Comparison of ENCODE assay signal across 8 mouse cellular contexts in the genomic region with DNA sequence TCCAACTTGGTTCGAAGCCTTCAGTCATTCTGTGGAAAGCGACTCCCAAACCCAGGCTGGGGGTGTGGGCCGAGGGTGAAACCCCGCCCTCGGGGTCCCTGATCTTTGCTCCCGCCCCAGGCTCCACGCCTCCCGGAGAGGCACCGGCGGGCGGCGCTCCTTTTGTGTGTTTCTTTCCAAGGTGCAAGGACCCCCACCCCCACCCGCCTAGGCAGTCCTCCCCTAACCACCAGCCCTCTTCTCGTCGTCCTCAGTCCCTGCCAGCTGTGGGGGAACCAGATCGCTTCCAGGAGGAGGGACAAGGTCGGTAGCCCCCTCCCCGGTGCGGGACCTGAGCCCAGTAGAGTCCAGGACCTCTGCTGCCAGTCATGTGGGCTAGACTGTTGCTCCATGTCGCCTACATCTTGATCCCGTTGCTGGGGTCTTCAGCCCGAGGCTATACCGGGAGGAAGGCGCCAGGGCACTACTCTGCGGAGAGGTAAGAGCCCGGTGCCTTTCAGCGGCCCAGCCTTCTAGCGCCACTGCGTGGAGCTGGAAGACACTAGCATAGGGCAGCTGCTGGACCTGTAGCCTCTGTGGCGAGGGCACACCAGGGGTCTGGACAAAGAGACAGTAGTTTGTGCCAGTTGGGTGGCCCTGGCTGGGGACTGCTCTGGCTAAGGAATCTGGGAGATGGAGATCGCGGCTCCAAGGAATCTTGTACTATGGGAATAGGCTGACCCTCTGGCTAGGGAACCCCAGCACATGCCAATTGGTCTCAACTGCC. TPM values are rescaled to one million over a fixed set of nuclear protein-coding genes. Genes with fewer than 3 reads are reported as not detected.
A peak's percentile ranks its signal among the peaks of the same experiment; 100 is the strongest.
DNase-seq lines count a peak whose midpoint lies in the region; ATAC-seq lines count a peak whose summit lies in the region.

A gene (plus strand): TSS at position 108 of the 766 bp plus-strand sequence.

- no peaks in the 10 kb centered on the region for H3K9me3 ChIP-seq in forebrain, embryonic 14.5 days (replicated peaks; ENCODE audit: control insufficient read depth, low read length)
- H3K9me3 ChIP-seq in hindbrain, embryonic 12.5 days (replicated peaks), result no peaks in the 10 kb centered on the region
- H3K9me3 ChIP-seq in lung, embryonic 16.5 days (ENCODE audit: control insufficient read depth, low read length), result no peaks in the 10 kb centered on the region

- peaks cover 11% of the 10 kb centered on the region; the same call in 1 of the 2 replicates for H3K4me1 ChIP-seq in forebrain, embryonic 14.5 days (ENCODE audit: control insufficient read depth, insufficient read depth, low read length)
- peaks cover 14% of the 10 kb centered on the region for H3K4me1 ChIP-seq in hindbrain, embryonic 12.5 days
- H3K4me1 ChIP-seq in lung, embryonic 16.5 days (replicated peaks; ENCODE audit: control insufficient read depth, insufficient read depth, low read length), result peaks cover 13% of the 10 kb centered on the region; the same call in 1 of the 2 replicates

- WGBS in forebrain, embryonic 14.5 days, result 2% methylated on average over 32 of the region's 32 CpGs
- 1% methylated on average over 32 of the region's 32 CpGs for WGBS in hindbrain, embryonic 12.5 days
- 2% methylated on average over 32 of the region's 32 CpGs for WGBS in lung, embryonic 16.5 days

- H3K9ac ChIP-seq in forebrain, embryonic 14.5 days (ENCODE audit: low read length), result peak within 1 kb of the TSS; percentile 60
- H3K9ac ChIP-seq in hindbrain, embryonic 12.5 days, result peak within 1 kb of the TSS; percentile 60
- H3K9ac ChIP-seq in lung, embryonic 16.5 days (ENCODE audit: low read length), result peak within 1 kb of the TSS; percentile 66

- H3K27ac ChIP-seq in forebrain, embryonic 14.5 days (ENCODE audit: low read depth, low read length), result no peak within 1 kb of the TSS
- H3K27ac ChIP-seq in hindbrain, embryonic 12.5 days, result no peak within 1 kb of the TSS
- H3K27ac ChIP-seq in lung, embryonic 16.5 days (ENCODE audit: low read length), result no peak within 1 kb of the TSS

- H3K36me3 ChIP-seq in forebrain, embryonic 14.5 days (ENCODE audit: control insufficient read depth, insufficient read depth, low read length), result peaks cover 12% of the 10 kb centered on the region
- peaks cover 21% of the 10 kb centered on the region for H3K36me3 ChIP-seq in hindbrain, embryonic 12.5 days
- peaks cover 9% of the 10 kb centered on the region for H3K36me3 ChIP-seq in lung, embryonic 16.5 days (ENCODE audit: control insufficient read depth, insufficient read depth, low read length)

- ATAC-seq in forebrain, embryonic 14.5 days, result peak; percentile 83
- ATAC-seq in hindbrain, embryonic 12.5 days (ENCODE audit: low FRiP score), result peak; percentile 87
- peak; percentile 76 for ATAC-seq in lung, embryonic 16.5 days (ENCODE audit: low read depth)

- peak within 1 kb of the TSS; percentile 84 for H3K4me2 ChIP-seq in forebrain, embryonic 14.5 days (ENCODE audit: low read length)
- H3K4me2 ChIP-seq in hindbrain, embryonic 12.5 days (replicated peaks), result peak within 1 kb of the TSS; percentile 84
- peak within 1 kb of the TSS; percentile 97 for H3K4me2 ChIP-seq in lung, embryonic 16.5 days (ENCODE audit: low read depth, low read length)

- DNase-seq in adrenal gland, adult (ENCODE audit: inconsistent age in 2 of 2, low spot score in 1 of 2), result peak; percentile 58 to 86
- DNase-seq in cerebellum, adult 11-12 months, result peak; percentile 57
- peak; percentile 57 for DNase-seq in forebrain, embryonic 14.5 days (ENCODE audit: low spot score)
- peak; percentile 42 to 56 for DNase-seq in layer of hippocampus, postnatal 10 days (ENCODE audit: low spot score in 2 of 2)
- DNase-seq in retina, postnatal 1 day, result peak; percentile 76
- no peak for DNase-seq in MN1 (ENCODE audit: low spot score)

- H3K27me3 ChIP-seq in forebrain, embryonic 14.5 days (replicated peaks; ENCODE audit: control insufficient read depth, insufficient read depth, low read length), result no peaks in the 10 kb centered on the region
- H3K27me3 ChIP-seq in hindbrain, embryonic 12.5 days, result peaks cover 10% of the 10 kb centered on the region; the same call in 1 of the 2 replicates
- no peaks in the 10 kb centered on the region; the same call in 1 of the 2 replicates for H3K27me3 ChIP-seq in lung, embryonic 16.5 days (ENCODE audit: control insufficient read depth, insufficient read depth, low read depth, low read length)

- peak within 1 kb of the TSS; percentile 35 for H3K4me3 ChIP-seq in forebrain, embryonic 14.5 days (ENCODE audit: low read depth, low read length)
- peak within 1 kb of the TSS; percentile 37 for H3K4me3 ChIP-seq in hindbrain, embryonic 12.5 days
- peak within 1 kb of the TSS; percentile 48 for H3K4me3 ChIP-seq in lung, embryonic 16.5 days (ENCODE audit: low read length)

RNA-seq across cellular contexts. Expression of the gene that starts here (rescaled TPM):
- polyA plus RNA-seq in forebrain, embryonic 14.5 days (2014; fragmentation: Nextera tagmentation; extraction: Ambion mirVana), result 0.19 and 0.26 TPM in 2 replicates
- polyA plus RNA-seq in hindbrain, embryonic 12.5 days (2016; fragmentation: Nextera tagmentation; extraction: Ambion mirVana), result 0.48 and 0.74 TPM in 2 replicates
- total RNA-seq in layer of hippocampus, postnatal 10 days (2021), result 1 to 10 TPM; 1.0 to 2.3 TPM
- polyA plus RNA-seq in lung, embryonic 16.5 days (2015; fragmentation: Nextera tagmentation; extraction: Ambion mirVana), result 0.82 and 0.88 TPM in 2 replicates

Comparison
In these comparisons a context has a peak if more than half of its experiments do, and no peak if none do; other contexts are left out.
1. Peak in DNase-seq, ATAC-seq, H3K4me3 ChIP-seq, H3K9ac ChIP-seq and H3K4me2 ChIP-seq in forebrain, embryonic 14.5 days; RNA of the gene not detected or under 1 TPM.
2. Peak in ATAC-seq, H3K4me3 ChIP-seq, H3K9ac ChIP-seq and H3K4me2 ChIP-seq in hindbrain, embryonic 12.5 days; RNA of the gene not detected or under 1 TPM.
3. Peak in ATAC-seq, H3K4me3 ChIP-seq, H3K9ac ChIP-seq and H3K4me2 ChIP-seq in lung, embryonic 16.5 days; RNA of the gene not detected or under 1 TPM.